Mouse (Mus musculus) right cerebral cortex, adult 18-20 months (tissue): ENCODE results near the gene Plcb1.

Source experiments
- DNase-seq: peaks from one replicate; pipeline ENCODE4 v3.0.0; 2022; ENCODE audit warnings: mixed read lengths

Gene Plcb1

DNA sequence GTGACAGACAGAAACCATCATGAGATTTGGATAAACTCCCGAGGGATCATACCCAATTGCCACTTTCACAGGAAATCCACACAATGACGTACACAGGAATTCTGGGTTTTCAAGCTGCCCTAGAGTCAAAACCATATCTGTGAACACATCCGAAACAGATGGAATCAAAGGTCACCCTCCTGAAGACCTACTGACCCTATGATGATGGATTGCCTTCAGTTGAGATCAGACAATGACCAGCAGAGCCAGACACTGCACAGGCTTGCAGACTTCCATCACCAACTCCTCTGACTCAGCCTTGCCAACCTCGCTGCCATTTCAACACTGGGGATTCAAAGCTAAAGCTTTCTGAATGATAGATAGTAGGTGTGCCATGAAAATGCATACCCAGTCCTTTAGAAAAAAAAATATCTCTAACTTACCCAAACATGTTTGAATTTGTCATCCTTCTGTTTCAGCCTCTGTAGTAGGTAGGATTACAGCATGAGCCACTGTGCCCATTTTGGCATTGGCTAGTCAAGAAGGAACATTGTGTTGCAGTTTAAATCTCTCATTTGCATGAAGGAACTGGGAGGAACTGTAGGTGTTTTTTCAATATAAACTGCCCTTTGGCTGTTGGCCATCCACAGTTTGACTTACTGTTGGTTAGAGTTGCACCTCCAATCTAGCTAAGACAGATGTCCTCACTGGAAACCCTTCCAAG lies 429.0 kb downstream of the Plcb1 start:
- DNase-seq, result peak; percentile 24

GRCm38 (mm10) chr2:135219406-135219805 lies 433.5 kb downstream of the Plcb1 start:
- DNase-seq, result peak; percentile 25

DNA sequence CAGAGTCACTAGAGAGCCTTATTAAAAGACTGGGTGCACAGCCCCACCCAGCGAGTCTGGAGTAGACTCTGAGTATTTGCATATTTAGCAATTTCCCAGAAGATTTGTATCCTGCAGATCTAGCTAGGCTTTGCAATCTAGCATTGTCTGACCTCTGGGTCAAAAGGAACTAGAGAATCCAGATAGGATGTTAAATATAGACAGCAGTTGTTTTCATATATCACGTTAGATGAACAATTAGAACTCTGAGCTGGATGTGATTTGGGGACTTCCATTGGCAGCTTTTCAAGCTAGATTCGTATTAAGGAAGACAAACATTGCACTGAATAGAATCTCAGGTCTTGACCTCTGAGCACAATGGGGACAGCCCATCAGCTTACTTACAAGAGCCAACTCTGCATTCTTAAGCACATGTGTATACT lies 439.7 kb downstream of the Plcb1 start:
- no peak for DNase-seq

- no peak for DNase-seq
Observed at GRCm38 (mm10) chr2:135230262-135230661, 444.4 kb downstream of the Plcb1 start.

- no peak for DNase-seq
Observed at GRCm38 (mm10) chr2:135242662-135243316, 456.9 kb downstream of the Plcb1 start.

DNA sequence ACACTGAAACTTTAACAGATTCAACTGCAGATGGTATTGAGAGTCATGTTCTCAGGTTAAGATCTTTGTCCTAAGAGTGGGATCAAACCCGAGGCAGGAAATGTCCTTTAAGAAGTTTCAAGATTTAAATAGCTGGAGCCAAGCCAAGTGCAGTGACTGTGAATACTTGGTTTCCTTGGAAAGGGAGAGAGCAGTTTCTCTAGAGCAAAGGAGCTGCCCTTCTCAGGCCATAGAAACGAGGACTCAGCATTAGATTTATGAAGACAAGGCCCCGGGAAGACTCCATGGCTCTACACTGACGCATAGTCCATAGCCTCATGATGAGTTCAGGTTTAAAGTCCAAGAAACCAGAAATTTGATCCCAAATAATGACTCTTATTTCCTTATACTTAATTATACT lies 457.9 kb downstream of the Plcb1 start:
- no peak for DNase-seq

GRCm38 (mm10) chr2:135249925-135250324 lies 464.1 kb downstream of the Plcb1 start:
- no peak for DNase-seq

DNA sequence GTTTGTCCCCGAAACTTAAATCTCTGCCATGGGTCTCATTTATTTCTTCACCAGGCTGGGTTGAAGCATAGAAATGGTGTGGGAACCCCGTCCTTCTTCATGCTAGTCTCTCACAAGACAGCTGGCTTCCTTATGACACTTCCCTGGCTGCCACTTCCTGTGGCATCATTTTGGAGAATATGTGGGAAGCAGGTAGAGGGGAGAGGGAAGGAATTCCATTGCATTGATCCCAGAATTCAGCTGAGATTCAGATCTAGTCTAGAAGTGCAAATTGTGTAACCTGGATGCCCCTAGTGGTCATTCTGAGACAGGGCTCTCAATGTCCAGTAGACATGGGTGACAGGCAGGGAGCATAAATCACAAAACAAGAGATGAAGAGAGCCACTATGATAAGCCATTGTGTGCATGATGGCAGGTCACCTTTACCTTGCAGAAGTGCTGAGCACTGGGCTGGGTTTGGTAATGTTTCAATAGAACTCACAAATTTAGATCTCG lies 466.0 kb downstream of the Plcb1 start:
- no peak for DNase-seq

GRCm38 (mm10) chr2:135259136-135259535 lies 473.3 kb downstream of the Plcb1 start:
- DNase-seq, result no peak

DNA sequence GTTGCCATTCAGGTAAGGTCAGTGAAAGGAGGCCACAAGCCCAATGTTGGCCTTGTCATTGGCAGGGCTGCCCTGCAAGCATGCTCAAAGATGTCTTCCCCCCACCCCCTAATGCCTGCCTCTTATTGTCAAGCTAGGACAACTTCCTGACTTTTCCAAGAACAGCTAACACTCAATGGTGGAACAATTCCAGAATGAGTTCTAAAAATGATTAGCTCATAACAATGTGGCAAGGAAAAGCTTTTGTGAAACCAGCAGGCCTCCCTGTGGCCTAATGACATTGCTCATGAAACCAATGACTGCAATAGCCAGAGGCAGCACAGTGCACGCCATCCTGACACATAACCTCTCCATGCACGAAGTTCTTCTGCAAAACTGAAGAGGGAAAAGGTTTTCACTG lies 478.1 kb downstream of the Plcb1 start:
- no peak for DNase-seq

GRCm38 (mm10) chr2:135274949-135275348 lies 489.1 kb downstream of the Plcb1 start:
- DNase-seq, result no peak

DNA sequence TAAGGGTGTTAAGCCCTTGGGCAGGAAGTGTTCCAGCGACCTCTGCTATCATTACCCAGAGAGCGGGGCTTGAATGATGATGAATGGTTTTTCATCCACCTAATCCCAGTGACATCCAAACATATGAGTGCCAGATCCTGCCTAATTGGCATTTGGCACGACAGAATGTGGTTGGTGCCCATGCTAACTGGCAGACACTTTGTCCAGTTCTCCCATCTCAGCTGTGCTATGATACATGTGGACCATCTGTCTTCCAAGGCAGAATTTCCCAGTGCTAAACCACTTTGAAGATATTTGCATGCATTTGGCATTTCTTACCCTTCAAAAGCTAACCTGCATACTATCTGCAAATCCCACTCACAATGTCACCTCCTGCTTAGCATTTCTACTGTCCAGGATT lies 492.6 kb downstream of the Plcb1 start:
- peak; percentile 44 for DNase-seq

DNA sequence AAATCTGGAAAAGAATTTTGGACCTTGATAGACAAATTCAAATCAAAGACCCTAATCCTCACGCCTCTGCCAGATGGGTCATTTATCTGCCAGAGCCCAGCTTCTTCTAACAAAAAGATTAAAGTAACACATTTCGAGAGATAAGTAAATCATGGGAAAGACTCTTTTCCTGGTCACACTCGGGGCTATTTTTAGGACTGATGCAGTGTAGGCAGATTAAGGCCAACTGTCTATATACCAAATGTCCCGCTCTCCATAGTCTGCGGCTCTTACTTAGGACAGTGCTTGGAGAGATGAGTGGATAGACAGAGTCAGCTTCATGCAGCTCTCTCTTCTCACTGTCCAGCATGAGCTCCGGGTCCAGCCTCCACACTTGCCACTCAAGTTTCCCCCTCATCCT lies 493.2 kb downstream of the Plcb1 start:
- no peak for DNase-seq

DNA sequence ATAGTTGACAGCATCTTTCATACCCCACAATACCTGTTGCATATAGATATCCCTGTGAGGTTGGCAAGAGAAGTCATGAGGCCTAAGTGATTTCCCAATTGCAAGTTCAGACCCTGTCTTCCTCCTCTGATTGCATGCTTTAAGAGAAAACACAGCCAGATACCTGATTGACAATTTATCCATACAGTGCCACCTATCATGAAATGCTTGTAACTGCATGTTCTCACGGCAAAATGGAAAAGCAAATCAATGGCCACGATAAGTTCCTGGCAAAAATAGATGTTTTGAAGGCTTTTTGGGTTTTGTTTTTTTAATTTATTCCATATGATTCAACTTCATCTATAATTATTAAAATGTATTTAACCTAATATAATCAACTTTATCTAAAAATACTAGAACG lies 497.9 kb downstream of the Plcb1 start:
- DNase-seq, result no peak

- peak; percentile 57 for DNase-seq
Observed at GRCm38 (mm10) chr2:135296184-135296769, 510.4 kb downstream of the Plcb1 start.

DNA sequence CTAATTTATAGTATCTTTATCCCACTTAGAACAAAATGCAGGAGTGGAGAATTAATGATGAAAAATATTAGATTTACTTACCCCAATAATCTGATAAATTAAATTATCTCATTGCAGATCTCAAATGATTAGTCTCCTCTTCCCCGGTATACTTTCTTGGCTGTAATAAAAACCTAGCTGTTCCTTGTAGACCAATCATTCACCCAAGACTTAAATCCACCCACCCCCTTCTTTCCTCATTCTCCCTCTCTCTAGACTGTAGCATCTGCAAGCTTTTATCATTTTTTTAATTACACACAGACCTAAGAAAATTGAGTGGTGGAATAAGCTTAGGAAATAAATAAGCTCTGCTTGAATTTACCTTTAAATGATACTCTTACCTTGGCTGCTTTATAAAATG lies 514.6 kb downstream of the Plcb1 start:
- DNase-seq, result no peak

GRCm38 (mm10) chr2:135302483-135302882 lies 516.6 kb downstream of the Plcb1 start:
- DNase-seq, result no peak

DNA sequence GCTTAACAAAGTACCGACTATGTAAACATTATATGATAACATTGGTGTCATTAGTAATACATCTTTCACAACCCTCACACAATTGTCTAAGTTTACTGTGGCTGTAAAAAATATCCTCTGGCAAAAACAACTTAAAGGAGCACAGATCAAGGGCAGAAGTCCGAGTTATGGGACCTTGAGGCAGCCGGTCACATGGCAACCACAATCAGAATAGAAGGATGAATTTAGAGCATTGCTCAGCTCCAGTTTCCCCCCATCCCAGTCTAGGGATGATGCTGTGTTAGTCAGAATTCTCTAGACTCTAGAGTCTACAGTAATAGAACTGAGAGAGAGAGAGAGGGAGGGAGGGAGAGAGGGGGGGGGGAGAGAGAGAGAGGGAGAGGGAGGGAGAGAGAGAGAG lies 519.3 kb downstream of the Plcb1 start:
- DNase-seq, result no peak

DNA sequence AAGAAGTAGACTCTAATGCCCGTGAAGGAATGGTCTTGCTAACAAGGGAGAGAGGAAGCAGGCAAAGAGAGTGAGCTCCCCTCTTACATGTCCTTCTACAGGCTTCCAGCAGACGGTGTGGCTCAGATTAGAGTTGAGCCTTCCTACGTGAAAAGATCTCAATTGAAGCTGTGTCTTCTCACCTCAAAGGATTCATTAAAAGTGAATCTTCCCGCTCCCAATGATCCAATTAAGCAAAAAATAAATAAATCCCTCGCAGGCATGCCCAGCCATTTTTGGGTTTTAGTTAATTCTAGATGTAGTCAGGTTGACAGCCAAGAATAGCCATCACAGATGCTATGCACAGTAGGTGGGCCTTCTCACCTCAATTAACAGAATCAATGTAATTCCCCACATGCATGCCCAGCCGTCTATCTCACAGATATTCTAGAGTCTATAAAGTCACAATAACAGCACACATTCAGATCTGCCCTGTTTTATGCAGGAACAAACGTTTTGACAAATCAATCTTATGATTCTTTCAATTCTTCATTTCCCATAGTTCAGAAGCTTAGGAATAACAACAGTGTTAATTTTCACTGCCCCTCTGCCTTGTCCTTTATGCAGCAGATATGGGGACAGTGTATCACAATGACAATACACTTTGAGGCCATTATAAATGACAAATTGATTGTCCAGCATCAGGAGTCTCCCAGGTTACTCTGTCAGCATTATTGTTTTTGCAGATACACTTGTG lies 520.0 kb downstream of the Plcb1 start:
- no peak for DNase-seq

DNA sequence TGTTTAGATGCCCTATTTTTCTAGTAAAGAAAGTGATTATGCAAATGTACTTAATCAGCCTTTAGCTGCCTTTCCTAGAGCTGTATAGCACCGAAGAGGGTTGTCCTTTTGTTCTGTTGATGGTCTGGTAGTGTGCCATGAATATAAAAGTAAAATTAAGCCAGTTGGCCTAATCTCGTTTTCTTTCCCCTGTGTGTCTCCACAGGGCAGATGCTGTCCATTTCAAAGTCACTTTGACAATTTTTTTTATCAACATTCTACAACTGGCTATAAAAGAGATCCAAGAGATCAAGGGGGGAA lies 520.6 kb downstream of the Plcb1 start:
- no peak for DNase-seq

- no peak for DNase-seq
Observed at GRCm38 (mm10) chr2:135307787-135308186, 521.9 kb downstream of the Plcb1 start.

- no peak for DNase-seq
Observed at GRCm38 (mm10) chr2:135315980-135316379, 530.1 kb downstream of the Plcb1 start.

GRCm38 (mm10) chr2:135318136-135318535 lies 532.3 kb downstream of the Plcb1 start:
- no peak for DNase-seq
